Mouse (Mus musculus) adrenal gland, adult 2 months (tissue): ENCODE data around the gene Zfand3. TPM values are rescaled to one million over a fixed set of nuclear protein-coding genes. Genes with fewer than 3 reads are reported as not detected.

Experiments used
- DNase-seq: peaks from one replicate; pipeline ENCODE4 v3.0.0; 2021
- polyA plus RNA-seq: library from polyadenylated mRNA; depleted of rRNA; stranded (reverse); fragments of >200 nt; gene quantifications from 2 replicates; pipeline ENCODE4 v1.2.3, GENCODE M21; 2012
- total RNA-seq, 2 experiments: library from RNA; stranded (reverse); gene quantifications; 2 replicates each; pipeline ENCODE4 v1.2.3; 2021

The Zfand3 gene
- total and polyA plus RNA-seq, 3 experiments = 67.0 to 210 (median 164) TPM

- DNase-seq = peak; percentile 45
Measured at GRCm38 (mm10) chr17:30194629-30195445, 190.3 kb downstream of the Zfand3 start.

GRCm38 (mm10) chr17:30195591-30196183, 191.2 kb downstream of the Zfand3 start:
- DNase-seq = peak; percentile 27

DNA sequence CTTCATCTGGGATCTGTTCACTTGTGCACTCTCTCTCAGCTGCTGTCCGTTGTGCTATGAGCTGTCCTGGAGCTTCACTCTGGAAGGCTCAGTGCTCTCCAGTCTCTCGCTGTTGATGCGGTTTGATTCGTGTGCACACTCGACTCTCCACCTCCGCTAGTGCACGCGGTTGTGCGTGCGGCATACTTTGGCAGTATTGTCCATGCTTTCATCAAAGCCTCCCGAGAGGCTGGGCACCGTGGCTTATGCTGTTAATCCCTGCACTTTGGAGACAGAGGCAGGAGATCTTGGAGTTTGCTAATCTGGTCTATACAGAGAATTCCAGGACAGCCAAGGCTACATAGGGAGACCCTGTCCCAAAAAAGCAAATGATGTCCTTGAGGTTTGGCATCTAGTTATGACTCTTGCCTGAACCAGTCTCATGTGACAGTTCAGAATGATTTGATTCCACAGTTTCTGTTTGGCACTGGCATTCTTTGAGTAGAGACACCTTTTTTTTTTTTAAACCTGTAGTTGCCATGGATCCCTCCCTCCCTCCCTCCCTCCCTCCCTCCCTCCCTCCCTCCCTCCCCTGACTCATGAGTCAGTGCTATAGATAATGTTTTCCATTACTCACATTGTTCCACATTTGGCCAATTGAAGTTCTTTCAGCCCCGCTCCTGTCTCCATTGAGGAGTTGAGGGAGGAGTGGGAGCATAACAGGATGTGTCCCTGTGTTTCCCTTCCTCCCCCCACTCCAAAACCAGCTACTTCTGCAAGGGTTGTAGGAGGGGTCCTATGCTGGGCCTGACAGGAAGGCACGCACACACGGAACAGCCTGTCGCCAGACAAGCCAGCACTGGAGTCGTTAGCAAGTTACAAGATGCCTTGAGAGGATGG, 192.1 kb downstream of the Zfand3 start:
- peak; percentile 47 for DNase-seq

- peak; percentile 17 for DNase-seq
Measured at GRCm38 (mm10) chr17:30197280-30198030, 192.9 kb downstream of the Zfand3 start.

DNA sequence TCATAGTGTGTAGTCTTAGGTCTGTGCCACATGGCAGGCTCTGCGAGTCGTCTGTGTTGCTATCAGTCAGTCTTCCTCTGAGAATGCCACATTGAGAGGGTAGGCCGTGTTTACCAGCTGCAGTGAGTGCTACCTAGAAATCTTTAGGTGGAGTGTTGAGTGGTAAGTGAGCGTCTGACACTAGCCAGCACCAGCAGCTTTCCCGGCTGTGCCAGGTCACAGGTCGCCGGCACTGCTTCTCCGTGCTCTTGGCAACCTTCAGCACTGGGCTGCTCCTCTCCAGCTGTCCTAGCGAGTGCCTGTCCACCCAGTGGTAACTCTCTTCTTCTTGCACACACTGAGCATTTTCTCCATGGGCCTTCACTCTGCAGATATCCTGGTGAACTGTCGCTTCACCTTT, 193.9 kb downstream of the Zfand3 start:
- peak; percentile 45 for DNase-seq

- no peak for DNase-seq
Measured at GRCm38 (mm10) chr17:30199374-30200247, 195.1 kb downstream of the Zfand3 start.

DNA sequence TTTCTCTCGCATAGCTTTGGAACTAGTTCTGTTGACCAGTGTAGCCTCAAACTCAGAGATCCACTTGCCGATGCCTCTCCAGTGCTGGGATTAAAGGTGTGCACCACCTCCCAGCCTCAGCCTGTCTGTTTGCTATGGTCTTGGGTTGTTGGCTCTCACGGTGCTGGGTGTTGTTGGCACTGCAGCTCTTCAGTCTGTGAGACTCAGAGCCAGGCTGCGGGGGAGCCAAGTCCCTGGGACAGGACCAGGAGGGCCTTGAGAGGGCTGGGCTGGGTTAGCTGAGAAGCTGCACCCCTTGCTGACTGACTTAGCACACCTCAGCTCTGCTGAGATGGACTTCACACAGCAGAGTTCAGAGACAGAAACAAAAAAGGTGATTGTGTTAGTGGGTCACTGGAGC, 195.8 kb downstream of the Zfand3 start:
- DNase-seq = peak; percentile 67

DNA sequence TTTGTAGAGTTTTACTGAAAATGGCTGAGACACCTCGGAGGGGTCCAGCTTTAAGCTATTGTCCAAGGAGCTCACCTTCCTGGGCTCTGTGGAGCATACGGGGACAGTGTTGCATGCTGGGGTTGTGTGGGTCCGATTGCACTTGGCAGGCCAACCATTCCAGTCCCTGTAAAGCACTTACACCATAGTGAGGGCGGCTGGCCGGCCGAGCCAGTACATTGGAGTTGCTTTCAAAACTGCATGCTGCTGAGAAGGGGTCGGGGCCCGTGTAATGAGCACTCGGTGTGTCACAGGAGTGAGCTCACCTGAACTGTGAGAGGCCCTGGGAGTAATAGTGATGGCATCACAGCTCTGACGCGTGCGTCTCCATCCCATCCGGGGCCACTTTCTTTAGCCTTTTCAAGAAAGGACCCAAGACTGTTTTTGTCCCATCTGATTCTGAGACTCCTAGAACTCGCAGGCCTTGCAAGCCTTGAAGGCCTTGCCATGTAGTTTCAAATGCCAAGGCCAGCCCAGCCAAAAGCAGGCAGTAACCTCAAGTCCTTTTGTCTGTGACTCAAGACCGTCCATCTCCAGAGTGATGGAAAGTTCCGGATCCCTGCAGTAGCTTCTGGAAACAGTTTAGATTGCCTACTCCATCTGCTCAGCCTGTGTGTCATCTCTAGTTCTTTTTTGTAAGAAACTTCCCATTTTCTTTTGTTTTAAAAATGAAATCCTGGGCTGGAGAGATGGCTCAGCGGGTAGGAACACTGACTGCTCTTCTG, 200.7 kb downstream of the Zfand3 start:
- DNase-seq = peak; percentile 90

DNA sequence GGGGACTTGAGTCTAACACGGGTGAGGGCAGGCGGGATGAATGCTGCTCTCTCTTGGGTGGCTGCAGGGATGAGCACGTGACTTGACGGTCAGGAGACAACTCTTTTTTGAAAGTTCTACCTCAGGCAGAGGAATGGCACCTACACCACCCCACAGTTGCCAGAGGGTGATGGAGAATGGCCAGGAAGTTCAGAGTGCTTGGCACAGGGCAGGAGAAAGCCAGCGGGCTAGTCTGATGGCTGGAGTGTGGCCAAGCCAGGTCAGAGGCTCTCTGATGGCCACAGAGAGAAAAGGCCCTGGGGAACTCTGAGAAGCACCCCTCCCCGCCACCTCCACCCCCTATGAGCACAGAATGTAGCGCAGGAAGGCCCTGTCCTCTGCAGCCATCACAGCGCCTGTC, 205.7 kb downstream of the Zfand3 start:
- no peak for DNase-seq

GRCm38 (mm10) chr17:30210936-30211335, 206.4 kb downstream of the Zfand3 start:
- DNase-seq = no peak

DNA sequence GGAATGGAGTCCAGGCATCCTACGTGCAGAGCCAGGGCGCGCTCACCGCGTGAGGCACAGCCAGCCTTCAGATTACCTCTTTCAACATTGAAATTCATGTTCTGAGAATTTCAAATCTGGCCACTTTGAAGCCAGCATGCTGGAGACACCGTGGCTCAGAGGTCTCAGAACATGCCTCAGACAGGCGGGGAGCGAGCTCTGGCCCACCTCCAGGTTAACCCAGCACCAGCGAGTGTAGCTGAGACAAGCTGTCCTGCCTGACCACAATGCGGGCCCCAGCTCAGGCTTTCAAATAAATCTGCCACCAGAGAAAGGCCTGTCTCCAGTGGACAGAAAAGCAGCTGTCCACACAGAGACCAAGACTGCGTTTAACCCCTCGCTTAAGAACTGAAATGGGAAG, 208.1 kb downstream of the Zfand3 start:
- DNase-seq = no peak

DNA sequence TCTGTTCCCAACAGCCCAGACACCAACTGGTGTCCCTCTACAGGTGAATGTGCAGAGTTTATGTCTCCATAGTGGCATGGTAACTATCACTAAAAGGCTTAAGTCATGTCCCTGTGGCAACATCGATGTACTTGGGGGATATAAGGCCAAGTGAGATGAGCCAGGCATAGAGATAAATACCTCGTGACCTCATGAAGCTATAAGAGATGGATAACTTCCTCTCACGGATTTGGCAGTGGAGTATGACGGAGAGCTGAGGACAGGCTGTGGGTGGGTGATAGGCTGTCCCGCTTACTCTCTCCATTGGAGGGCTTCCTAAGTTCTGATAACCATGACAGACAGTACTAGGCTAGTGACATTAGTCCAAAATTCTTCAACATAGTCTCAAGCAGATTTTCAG, 208.8 kb downstream of the Zfand3 start:
- DNase-seq = no peak

- no peak for DNase-seq
Measured at GRCm38 (mm10) chr17:30214393-30214792, 209.9 kb downstream of the Zfand3 start.

GRCm38 (mm10) chr17:30215741-30216140, 211.2 kb downstream of the Zfand3 start:
- peak; percentile 76 for DNase-seq

GRCm38 (mm10) chr17:30221677-30222076, 217.1 kb downstream of the Zfand3 start:
- DNase-seq = no peak

DNA sequence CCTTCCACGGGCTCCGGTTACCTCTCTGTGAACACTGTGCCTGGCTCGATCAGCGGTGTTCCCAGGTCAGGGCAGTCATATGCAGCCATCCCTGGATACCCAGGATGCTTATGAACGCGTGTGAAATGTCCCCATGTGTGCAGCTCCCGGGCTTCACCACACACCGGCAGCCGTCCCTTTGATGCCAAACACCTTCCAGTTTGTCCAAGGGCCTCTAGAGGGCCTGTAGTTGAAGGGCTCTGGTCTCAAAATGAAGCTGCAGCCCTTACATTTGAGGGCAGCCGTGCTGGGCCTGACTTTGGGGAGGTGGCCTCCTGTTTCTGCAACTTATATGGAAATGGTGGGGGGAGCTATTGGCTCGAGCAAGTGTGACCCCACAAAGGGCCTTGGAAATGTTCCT, 217.8 kb downstream of the Zfand3 start:
- no peak for DNase-seq

DNA sequence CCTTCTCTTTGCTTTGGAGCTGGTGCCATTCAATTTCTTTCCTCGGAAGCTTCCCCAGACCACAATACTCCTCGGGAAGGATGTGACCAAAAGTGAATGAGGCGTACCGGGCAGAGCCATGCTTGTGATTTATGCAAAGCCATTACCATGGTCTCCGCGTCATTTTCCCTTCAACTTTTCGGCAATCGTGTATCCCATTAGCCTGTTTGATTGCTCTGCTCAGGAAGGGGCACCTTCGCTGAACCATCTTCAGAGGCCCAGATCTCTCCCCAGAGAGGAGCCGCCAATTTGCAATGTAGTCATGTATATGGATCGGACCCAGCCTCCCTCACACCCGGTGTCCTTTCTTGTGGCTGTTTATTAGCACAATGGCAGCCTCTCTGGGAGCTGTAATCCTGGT, 218.3 kb downstream of the Zfand3 start:
- no peak for DNase-seq

- no peak for DNase-seq
Measured at GRCm38 (mm10) chr17:30225030-30225740, 220.7 kb downstream of the Zfand3 start.

GRCm38 (mm10) chr17:30228439-30229215, 224.1 kb downstream of the Zfand3 start:
- no peak for DNase-seq
